Mouse (Mus musculus): ENCODE data around the gene Xlr4a. TPM values are rescaled to one million over a fixed set of nuclear protein-coding genes. Genes with fewer than 3 reads are reported as not detected.
A peak's percentile ranks its signal among the peaks of the same experiment; 100 is the strongest.
"Not testable (repeated sequence)": the region's sequence is repeated elsewhere in the genome, so short reads cannot be mapped to it uniquely, and the experiment has no call there.

Gene Xlr4a
- polyA plus RNA-seq (2016; fragmentation: Nextera tagmentation; extraction: Ambion mirVana) = 0.71 and 0.91 TPM in 2 replicates

- H3K27me3 ChIP-seq (replicated peaks); H3K27ac ChIP-seq; H3K9ac ChIP-seq; H3K9me3 ChIP-seq; H3K4me1 ChIP-seq; H3K4me2 ChIP-seq (replicated peaks); H3K4me3 ChIP-seq; H3K36me3 ChIP-seq; ATAC-seq (ENCODE audit: low FRiP score, low read depth): not testable (repeated sequence)
- WGBS = 81% methylated on average over 19 of the region's 19 CpGs
Measured at GRCm38 (mm10) chrX:73082267-73083055, at the start of gene Xlr4a. Gene Xlr4a (minus strand): TSS chrX:73082478.

DNA sequence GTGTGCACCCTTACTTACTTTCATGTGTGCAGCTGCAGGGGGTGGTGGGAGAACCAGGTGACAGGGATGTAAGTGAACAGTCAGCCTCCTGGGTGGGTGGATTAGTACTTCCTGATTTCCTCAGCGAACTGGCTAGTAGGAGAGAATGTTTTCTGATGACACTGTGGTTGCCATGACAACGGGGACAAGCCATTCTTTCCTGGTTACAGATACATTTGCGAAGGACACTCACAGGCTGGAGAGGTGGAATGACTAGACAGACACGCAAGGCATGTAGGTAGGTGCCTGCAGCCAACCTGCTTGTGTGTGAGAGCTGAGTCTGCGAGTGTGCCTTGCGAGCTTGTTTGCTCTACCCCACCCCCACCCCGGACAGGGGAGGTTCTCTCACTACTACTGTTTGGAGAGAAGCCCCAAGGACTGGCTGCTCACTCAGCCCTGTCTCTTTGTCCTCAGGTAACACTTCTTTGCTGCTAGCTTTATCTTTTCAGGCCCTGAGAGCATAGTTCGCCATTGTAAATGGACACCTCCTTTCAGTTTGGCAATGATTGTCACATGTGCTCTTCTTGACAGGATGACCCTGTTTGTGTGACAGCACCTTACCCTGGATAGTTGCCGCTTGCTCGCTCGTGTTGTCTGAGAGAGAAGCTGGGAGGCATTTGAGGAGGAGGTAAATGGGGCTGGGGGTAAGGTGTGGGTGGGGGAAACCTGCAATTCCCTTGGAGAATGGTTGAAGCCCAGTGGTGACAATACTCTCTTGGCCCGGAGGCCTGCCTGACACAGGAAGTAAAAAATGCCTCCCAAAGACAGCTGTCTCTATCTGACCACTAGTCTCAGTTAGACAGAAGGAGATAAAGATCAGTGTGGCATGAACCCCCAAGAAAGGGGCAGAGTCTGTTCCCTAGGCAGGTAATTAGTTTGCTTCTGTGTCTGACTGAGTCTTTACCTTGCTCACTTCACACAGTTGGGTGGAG lies 40.9 kb upstream of the Xlr4a start:
- no CpG with 5 or more reads among the region's 12 CpGs for WGBS

DNA sequence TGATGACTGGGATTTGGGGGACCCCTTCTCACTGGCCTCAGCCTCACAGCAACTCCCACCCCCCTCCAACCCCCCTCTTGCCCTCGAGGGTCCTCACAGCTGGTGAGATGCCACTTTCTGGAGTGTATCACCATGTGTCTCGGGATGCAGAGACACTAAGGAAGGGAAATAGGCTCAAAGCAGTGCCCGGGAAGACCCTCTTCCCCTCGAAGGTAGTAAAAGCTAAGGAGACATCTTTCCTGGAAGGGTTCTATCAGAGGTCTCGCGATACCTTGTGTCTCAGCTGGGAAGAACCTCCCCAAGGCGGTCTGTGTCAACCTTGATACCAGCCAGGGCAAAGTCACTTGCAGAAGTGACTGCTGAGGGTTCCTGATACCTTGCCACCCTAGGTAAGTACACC lies 34.5 kb upstream of the Xlr4a start, which contains the start of gene Gm14685:
Gene Gm14685, plus strand, starts transcription at position 301 of the 400 bp plus-strand sequence.
- not testable (repeated sequence) for H3K27me3 ChIP-seq (replicated peaks); H3K9me3 ChIP-seq; H3K9ac ChIP-seq; H3K36me3 ChIP-seq; H3K27ac ChIP-seq; H3K4me2 ChIP-seq (replicated peaks); ATAC-seq (ENCODE audit: low FRiP score, low read depth); H3K4me1 ChIP-seq; H3K4me3 ChIP-seq
- WGBS = no CpG with 5 or more reads among the region's 7 CpGs

More for the DNA sequence above, 40.9 kb upstream of the Xlr4a start:
- peak; percentile 17; the same call in 1 of the 2 replicates for ATAC-seq (ENCODE audit: low FRiP score, low read depth)
- H3K27me3 ChIP-seq (replicated peaks); H3K4me1 ChIP-seq; H3K9ac ChIP-seq; H3K9me3 ChIP-seq; H3K27ac ChIP-seq; H3K36me3 ChIP-seq; H3K4me2 ChIP-seq (replicated peaks); H3K4me3 ChIP-seq: not testable (repeated sequence)

GRCm38 (mm10) chrX:73096941-73097508 lies 14.7 kb upstream of the Xlr4a start, which contains the start of gene Xlr3a:
Gene Xlr3a (minus strand): TSS chrX:73097095.
- not testable (repeated sequence) for ATAC-seq (ENCODE audit: low FRiP score, low read depth); H3K36me3 ChIP-seq; H3K27ac ChIP-seq; H3K9me3 ChIP-seq; H3K4me3 ChIP-seq; H3K4me2 ChIP-seq (replicated peaks); H3K9ac ChIP-seq; H3K27me3 ChIP-seq (replicated peaks); H3K4me1 ChIP-seq
- WGBS = 81% methylated on average over 12 of the region's 13 CpGs

GRCm38 (mm10) chrX:73066765-73067312 lies 15.4 kb downstream of the Xlr4a start:
- 93% methylated on average over 2 of the region's 5 CpGs for WGBS
- not testable (repeated sequence) for H3K36me3 ChIP-seq; H3K9me3 ChIP-seq; H3K27me3 ChIP-seq (replicated peaks); H3K9ac ChIP-seq; ATAC-seq (ENCODE audit: low FRiP score, low read depth); H3K4me3 ChIP-seq; H3K4me1 ChIP-seq; H3K27ac ChIP-seq; H3K4me2 ChIP-seq (replicated peaks)

GRCm38 (mm10) chrX:73064415-73064793 lies 17.9 kb downstream of the Xlr4a start, which contains the start of gene Pnma3:
Gene Pnma3 (plus strand): TSS chrX:73064787.
- Histone ChIP-seq H3K27me3 (replicated peaks) (no peaks in the 10 kb centered on the region), H3K4me3 (peak within 1 kb of the TSS; percentile 29), H3K4me1 (no peaks in the 10 kb centered on the region), H3K36me3 (no peaks in the 10 kb centered on the region), H3K27ac (no peak within 1 kb of the TSS), H3K4me2 (replicated peaks) (peak within 1 kb of the TSS; percentile 58), H3K9ac (0 out of 2 replicates have a peak within 1 kb of the TSS, but pooled peaks have one; percentile 17), H3K9me3 (no peaks in the 10 kb centered on the region)
- peak; percentile 75 for ATAC-seq (ENCODE audit: low FRiP score, low read depth)
- 21% methylated on average over 7 of the region's 7 CpGs for WGBS

DNA sequence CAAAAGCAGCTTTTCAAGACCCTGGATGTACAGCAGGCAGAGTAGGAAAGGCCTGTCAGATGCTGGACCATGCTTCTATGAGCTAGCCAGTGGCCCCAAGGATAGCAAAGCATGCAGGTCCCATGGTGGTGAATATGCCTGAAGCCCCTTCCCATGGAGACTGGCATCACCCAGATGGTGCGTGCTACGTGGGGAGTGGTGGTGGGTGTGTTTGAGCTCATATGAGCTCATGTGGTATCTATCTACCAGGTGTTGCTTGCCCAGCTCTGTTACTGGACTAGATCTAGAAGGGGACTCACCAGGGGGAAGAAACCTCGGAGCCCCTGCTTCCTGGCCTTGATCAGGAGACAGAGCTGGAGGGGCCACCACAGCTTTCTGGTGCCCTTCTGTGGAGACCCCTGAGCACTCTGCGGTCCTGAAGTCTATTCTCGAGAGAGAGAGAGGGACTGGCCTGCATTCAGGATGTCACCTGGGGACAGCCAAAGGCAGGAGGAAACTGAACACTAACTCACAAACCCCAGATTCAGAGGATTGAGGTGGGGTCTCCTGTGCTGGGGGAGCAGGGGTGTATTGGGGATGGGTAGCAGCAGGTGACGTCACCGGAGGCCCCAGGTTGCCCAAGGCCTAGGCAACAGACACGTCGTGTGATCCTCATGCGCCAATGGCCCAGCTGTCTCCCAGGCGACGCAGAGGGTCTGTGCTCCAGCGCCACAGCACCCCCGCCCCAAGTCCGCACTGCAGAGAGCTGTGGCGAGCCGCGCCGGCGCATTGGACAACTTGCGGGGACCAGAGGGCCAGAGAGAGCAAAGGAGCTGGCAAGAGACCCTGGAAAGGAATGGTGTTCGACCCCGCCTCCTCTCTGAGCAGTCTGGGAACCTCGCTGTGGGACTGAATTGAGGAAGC lies 18.5 kb downstream of the Xlr4a start:
- H3K9me3 ChIP-seq = no peaks in the 10 kb centered on the region
- H3K27ac ChIP-seq = no peak overlapping the region
- peak overlapping the region; percentile 29 for H3K4me3 ChIP-seq
- H3K4me1 ChIP-seq = no peaks in the 10 kb centered on the region
- 28% methylated on average over 24 of the region's 24 CpGs for WGBS
- 0 out of 2 replicates have a peak overlapping the region, but pooled peaks have one; percentile 17 for H3K9ac ChIP-seq
- ATAC-seq (ENCODE audit: low FRiP score, low read depth) = peak; percentile 93
- H3K27me3 ChIP-seq (replicated peaks) = no peaks in the 10 kb centered on the region
- H3K36me3 ChIP-seq = no peaks in the 10 kb centered on the region
- peak overlapping the region; percentile 58 for H3K4me2 ChIP-seq (replicated peaks)

GRCm38 (mm10) chrX:73062323-73062722 lies 20.0 kb downstream of the Xlr4a start:
- WGBS = 55% methylated on average over 5 of the region's 5 CpGs

GRCm38 (mm10) chrX:73061528-73061927 lies 20.8 kb downstream of the Xlr4a start:
- 86% methylated on average over 1 of the region's 1 CpGs for WGBS

More at GRCm38 (mm10) chrX:73062323-73062722, 20.0 kb downstream of the Xlr4a start:
- no peak overlapping the region for H3K9ac ChIP-seq
- ATAC-seq (ENCODE audit: low FRiP score, low read depth) = no peak
- H3K27ac ChIP-seq = no peak overlapping the region
- no peaks in the 10 kb centered on the region for H3K36me3 ChIP-seq
- no peak overlapping the region for H3K4me3 ChIP-seq
- H3K4me2 ChIP-seq (replicated peaks) = no peak overlapping the region
- H3K4me1 ChIP-seq = no peaks in the 10 kb centered on the region
- H3K9me3 ChIP-seq = no peaks in the 10 kb centered on the region
- H3K27me3 ChIP-seq (replicated peaks) = no peaks in the 10 kb centered on the region

GRCm38 (mm10) chrX:73053860-73054563 lies 28.3 kb downstream of the Xlr4a start:
- H3K27me3 ChIP-seq (replicated peaks) = no peaks in the 10 kb centered on the region
- no peaks in the 10 kb centered on the region for H3K9me3 ChIP-seq
- 19% methylated on average over 14 of the region's 14 CpGs for WGBS
- H3K36me3 ChIP-seq = no peaks in the 10 kb centered on the region
- ATAC-seq (ENCODE audit: low FRiP score, low read depth) = peak; percentile 97
- peak overlapping the region; percentile 27 for H3K4me2 ChIP-seq (replicated peaks)
- no peaks in the 10 kb centered on the region for H3K4me1 ChIP-seq
- H3K4me3 ChIP-seq = no peak overlapping the region
- no peak overlapping the region for H3K27ac ChIP-seq
- no peak overlapping the region for H3K9ac ChIP-seq

More at GRCm38 (mm10) chrX:73061528-73061927, 20.8 kb downstream of the Xlr4a start:
- H3K36me3 ChIP-seq = no peaks in the 10 kb centered on the region
- no peak overlapping the region for H3K9ac ChIP-seq
- H3K4me1 ChIP-seq = no peaks in the 10 kb centered on the region
- no peaks in the 10 kb centered on the region for H3K27me3 ChIP-seq (replicated peaks)
- H3K27ac ChIP-seq = no peak overlapping the region
- no peak for ATAC-seq (ENCODE audit: low FRiP score, low read depth)
- no peak overlapping the region for H3K4me2 ChIP-seq (replicated peaks)
- H3K9me3 ChIP-seq = no peaks in the 10 kb centered on the region
- no peak overlapping the region for H3K4me3 ChIP-seq
